Mouse (Mus musculus) liver, embryonic 16.5 days (tissue): ENCODE data around the gene Ssr2. TPM values are rescaled to one million over a fixed set of nuclear protein-coding genes. Genes with fewer than 3 reads are reported as not detected.

Experiments
- ATAC-seq: fragments of 200-750 bp; cut with Nextera tagmentation; 2 replicates; pipeline ENCODE4 v1.8.0; 2017; ENCODE audit warnings: low read depth, mild to moderate bottlenecking, moderate number of reproducible peaks, moderate library complexity
- H3K27ac ChIP-seq: fragments of 300-500 bp; sonication (generic); 2 replicates; pipeline ENCODE4 v1.5.1; 2014; ENCODE audit warnings: mild to moderate bottlenecking, low read length
- H3K27me3 ChIP-seq: fragments of 300-500 bp; sonication (generic); 2 replicates; pipeline ENCODE4 v1.6.1; 2014; ENCODE audit warnings: low read depth, low read length, mixed read lengths; ENCODE audit not compliant: control insufficient read depth, insufficient read depth
- H3K36me3 ChIP-seq: fragments of 300-500 bp; sonication (generic); 2 replicates; pipeline ENCODE4 v1.6.1; 2014; ENCODE audit warnings: mild to moderate bottlenecking; ENCODE audit not compliant: control insufficient read depth, insufficient read depth
- H3K4me1 ChIP-seq: fragments of 300-500 bp; sonication (generic); 2 replicates; pipeline ENCODE4 v1.6.1; 2014; ENCODE audit warnings: low read depth, low read length, mixed read lengths; ENCODE audit not compliant: control insufficient read depth
- H3K4me2 ChIP-seq: fragments of 300-500 bp; sonication (generic); 2 replicates; pipeline ENCODE4 v1.6.1; 2014; ENCODE audit warnings: low read depth, low read length, mixed read lengths
- H3K4me3 ChIP-seq: fragments of 300-500 bp; sonication (generic); 2 replicates; pipeline ENCODE4 v1.5.1; 2014; ENCODE audit warnings: low read depth, mild to moderate bottlenecking, low read length
- H3K9ac ChIP-seq: fragments of 300-500 bp; sonication (generic); 2 replicates; pipeline ENCODE4 v1.6.1; 2014; ENCODE audit warnings: low read depth, low read length
- H3K9me3 ChIP-seq: fragments of 300-500 bp; sonication (generic); replicated peaks from 2 replicates; pipeline ENCODE4 v1.6.1; 2016; ENCODE audit warnings: low read length; ENCODE audit not compliant: control insufficient read depth
- WGBS: fragments of 180-500 bp; shearing (Covaris S2); extraction: QIAGEN DNeasy Blood & Tissue Kit; methylation state at CpG from one replicate; pipeline ENCODE4 v1.1.7; 2014; ENCODE audit not compliant: insufficient replicate concordance; 5-methylcytosine and 5-hydroxymethylcytosine counted together
- polyA plus RNA-seq: library from polyadenylated mRNA; unstranded; fragments of >200 nt; fragmentation: Nextera tagmentation; extraction: Ambion mirVana; gene quantifications from 2 replicates; pipeline ENCODE4 v1.2.1, GENCODE M21; 2015

The Ssr2 gene
- polyA plus RNA-seq, 1 experiment from 2014 or later, result 190 TPM

GRCm38 (mm10) chr3:88548180-88548917 lies 27.3 kb upstream of the Ssr2 start, which contains the start of gene Rab25:
TSS of gene Rab25 (minus strand) at chr3:88548300.
- peaks cover 21% of the 10 kb centered on the region for H3K4me1 ChIP-seq
- no peak within 1 kb of the TSS for H3K4me3 ChIP-seq
- no peak within 1 kb of the TSS for H3K9ac ChIP-seq
- H3K27me3 ChIP-seq, result no peaks in the 10 kb centered on the region
- no peaks in the 10 kb centered on the region for H3K9me3 ChIP-seq
- no peaks in the 10 kb centered on the region for H3K36me3 ChIP-seq
- WGBS, result 68% methylated on average over 18 of the region's 18 CpGs
- H3K4me2 ChIP-seq, result no peak within 1 kb of the TSS
- no peak for ATAC-seq
- no peak within 1 kb of the TSS for H3K27ac ChIP-seq

- no peaks in the 10 kb centered on the region for H3K9me3 ChIP-seq
- no peaks in the 10 kb centered on the region for H3K27me3 ChIP-seq
- peaks cover 4% of the 10 kb centered on the region for H3K36me3 ChIP-seq
- peak overlapping the region; percentile 99 for H3K4me2 ChIP-seq
- peaks cover 37% of the 10 kb centered on the region for H3K4me1 ChIP-seq
- H3K9ac ChIP-seq, result no peak overlapping the region; the same call in 1 of the 2 replicates
- no peak overlapping the region for H3K27ac ChIP-seq
- no peak for ATAC-seq
- 58% methylated on average over 4 of the region's 4 CpGs for WGBS
- peak overlapping the region; percentile 95 for H3K4me3 ChIP-seq
Measured at GRCm38 (mm10) chr3:88551586-88551985, 24.1 kb upstream of the Ssr2 start.

GRCm38 (mm10) chr3:88552082-88552645 lies 23.5 kb upstream of the Ssr2 start:
- peak overlapping the region; percentile 89 for H3K27ac ChIP-seq
- peaks cover 7% of the 10 kb centered on the region for H3K36me3 ChIP-seq
- no peak for ATAC-seq
- H3K27me3 ChIP-seq, result no peaks in the 10 kb centered on the region
- peaks cover 31% of the 10 kb centered on the region for H3K4me1 ChIP-seq
- peak overlapping the region; percentile 99 for H3K4me2 ChIP-seq
- H3K9ac ChIP-seq, result peak overlapping the region; percentile 92
- WGBS, result 9% methylated on average over 16 of the region's 16 CpGs
- no peaks in the 10 kb centered on the region for H3K9me3 ChIP-seq
- peak overlapping the region; percentile 95 for H3K4me3 ChIP-seq

- H3K27ac ChIP-seq, result peak within 1 kb of the TSS; percentile 92
- peak within 1 kb of the TSS; percentile 92 for H3K9ac ChIP-seq
- H3K36me3 ChIP-seq, result peaks cover 7% of the 10 kb centered on the region
- WGBS, result under 1% methylated on average over 48 of the region's 48 CpGs
- peak within 1 kb of the TSS; percentile 99 for H3K4me2 ChIP-seq
- peak; percentile 89 for ATAC-seq
- peaks cover 30% of the 10 kb centered on the region for H3K4me1 ChIP-seq
- peak within 1 kb of the TSS; percentile 95 for H3K4me3 ChIP-seq
- no peaks in the 10 kb centered on the region for H3K9me3 ChIP-seq
- H3K27me3 ChIP-seq, result no peaks in the 10 kb centered on the region
Measured at GRCm38 (mm10) chr3:88552676-88553524, 22.8 kb upstream of the Ssr2 start, which contains the start of gene Lamtor2. TSS of gene Lamtor2 (minus strand) at chr3:88553074.

- H3K9ac ChIP-seq, result peak within 1 kb of the TSS; percentile 92
- H3K4me3 ChIP-seq, result peak within 1 kb of the TSS; percentile 95
- peak within 1 kb of the TSS; percentile 92 for H3K27ac ChIP-seq
- WGBS, result under 1% methylated on average over 26 of the region's 37 CpGs
- H3K4me2 ChIP-seq, result peak within 1 kb of the TSS; percentile 99
- no peaks in the 10 kb centered on the region for H3K27me3 ChIP-seq
- peak; percentile 83 for ATAC-seq
- peaks cover 7% of the 10 kb centered on the region for H3K36me3 ChIP-seq
- H3K4me1 ChIP-seq, result peaks cover 30% of the 10 kb centered on the region
- H3K9me3 ChIP-seq, result no peaks in the 10 kb centered on the region
Measured at GRCm38 (mm10) chr3:88553525-88553879, 22.2 kb upstream of the Ssr2 start, which contains the start of gene Ubqln4. TSS of gene Ubqln4 (plus strand) at chr3:88553758.

GRCm38 (mm10) chr3:88553880-88554586 lies 21.6 kb upstream of the Ssr2 start:
- ATAC-seq, result peak; percentile 7
- peaks cover 7% of the 10 kb centered on the region for H3K36me3 ChIP-seq
- no peaks in the 10 kb centered on the region for H3K9me3 ChIP-seq
- H3K27ac ChIP-seq, result peak overlapping the region; percentile 92
- peak overlapping the region; percentile 92 for H3K9ac ChIP-seq
- peaks cover 30% of the 10 kb centered on the region for H3K4me1 ChIP-seq
- no peaks in the 10 kb centered on the region for H3K27me3 ChIP-seq
- peak overlapping the region; percentile 95 for H3K4me3 ChIP-seq
- peak overlapping the region; percentile 99 for H3K4me2 ChIP-seq
- WGBS, result under 1% methylated on average over 39 of the region's 41 CpGs

- 0 out of 2 replicates have a peak overlapping the region, but pooled peaks have one; percentile 99 for H3K4me2 ChIP-seq
- H3K4me1 ChIP-seq, result peaks cover 30% of the 10 kb centered on the region
- no peak overlapping the region for H3K9ac ChIP-seq
- H3K27ac ChIP-seq, result no peak overlapping the region
- ATAC-seq, result no peak
- H3K36me3 ChIP-seq, result peaks cover 16% of the 10 kb centered on the region
- no peaks in the 10 kb centered on the region for H3K9me3 ChIP-seq
- WGBS, result 86% methylated on average over 5 of the region's 5 CpGs
- no peak overlapping the region for H3K4me3 ChIP-seq
- no peaks in the 10 kb centered on the region for H3K27me3 ChIP-seq
Measured at GRCm38 (mm10) chr3:88555069-88555605, 20.5 kb upstream of the Ssr2 start.

- H3K4me1 ChIP-seq, result peaks cover 30% of the 10 kb centered on the region
- no peak overlapping the region for H3K27ac ChIP-seq
- H3K4me3 ChIP-seq, result no peak overlapping the region
- H3K36me3 ChIP-seq, result peaks cover 22% of the 10 kb centered on the region
- H3K27me3 ChIP-seq, result no peaks in the 10 kb centered on the region
- no peak overlapping the region for H3K4me2 ChIP-seq
- no peaks in the 10 kb centered on the region for H3K9me3 ChIP-seq
- H3K9ac ChIP-seq, result no peak overlapping the region
- WGBS, result 82% methylated on average over 6 of the region's 6 CpGs
- no peak for ATAC-seq
Measured at GRCm38 (mm10) chr3:88555731-88556130, 19.9 kb upstream of the Ssr2 start.
